Mouse (Mus musculus) spleen, adult 10 weeks (tissue): ENCODE data around the gene Olfr186. TPM values are rescaled to one million over a fixed set of nuclear protein-coding genes. Genes with fewer than 3 reads are reported as not detected.

Source experiments
- polyA plus RNA-seq: library from polyadenylated mRNA; stranded (reverse); fragments of 350-450 nt; fragmentation: Illumina TruSeq; extraction: RNeasy Lipid Tissue Mini Kit (QIAGEN cat#74804); gene quantifications from one replicate; pipeline ENCODE4 v1.2.3, GENCODE M21; 2015; ENCODE audit warnings: low replicate concordance; ENCODE audit not compliant: insufficient read depth

The Olfr186 gene
- not detected for polyA plus RNA-seq

DNA sequence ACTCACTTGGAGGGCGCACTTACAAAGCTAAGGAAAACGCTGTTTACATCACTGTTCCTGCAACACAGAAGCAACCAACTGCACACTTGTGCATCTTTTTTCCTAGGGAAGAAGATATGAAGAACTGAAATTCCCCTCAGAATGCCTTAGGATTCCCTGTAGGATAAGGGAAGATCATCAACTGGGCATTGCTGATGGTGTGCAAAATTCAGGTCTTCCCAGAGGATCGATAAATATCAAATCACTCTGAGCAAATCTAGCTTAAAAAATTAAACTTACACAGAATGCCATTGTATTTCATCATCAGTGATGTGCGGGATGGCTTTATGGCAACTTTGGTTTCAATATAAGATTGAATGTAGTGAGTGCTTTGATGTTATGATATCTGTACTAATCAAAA, at the start of gene Olfr186:
Olfr186 (minus strand) TSS at position 101 of the 400 bp plus-strand sequence.

DNA sequence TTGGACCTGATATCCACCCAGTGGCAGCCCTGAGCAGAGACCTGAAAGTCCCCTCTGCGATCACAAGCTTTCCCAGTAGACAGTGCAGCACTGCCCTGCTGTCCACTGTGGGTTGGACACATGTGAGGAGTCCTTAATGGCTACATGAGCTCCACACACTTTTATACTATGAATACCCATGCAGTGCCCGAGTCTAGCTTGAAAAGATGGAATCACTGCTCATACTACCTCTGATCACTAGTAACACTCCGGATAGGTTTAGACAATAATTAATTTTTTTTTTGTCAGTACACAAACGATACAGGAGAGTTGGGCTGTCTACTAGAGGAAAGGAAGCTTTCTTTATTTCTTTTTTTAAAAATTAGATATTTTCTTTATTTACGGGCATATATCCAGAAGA, 47.8 kb upstream of the Olfr186 start, which contains the start of gene Olfr190:
Olfr190 (minus strand) TSS at position 101 of the 400 bp plus-strand sequence.

DNA sequence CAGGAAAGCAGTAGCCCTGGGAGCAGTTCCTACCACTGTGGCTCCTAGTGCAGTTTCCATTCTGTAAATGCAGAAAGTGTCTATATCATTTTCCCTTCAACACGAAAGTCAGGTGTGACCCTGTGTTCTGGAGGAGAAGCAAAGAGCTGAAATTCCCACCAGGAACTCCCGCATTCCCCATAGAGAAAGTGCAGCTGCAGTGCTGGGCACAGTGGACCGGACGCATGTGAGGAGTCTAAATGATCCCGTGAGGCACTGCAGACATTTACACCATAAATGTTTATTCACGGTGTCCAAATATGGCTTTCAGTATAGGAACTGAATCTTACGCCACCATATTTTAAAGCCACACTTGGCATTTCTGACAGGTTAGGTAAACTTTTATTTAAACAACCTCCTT, 9.6 kb upstream of the Olfr186 start, which contains the start of gene Olfr187:
Olfr187 (minus strand) TSS at position 58 of the 400 bp plus-strand sequence.

DNA sequence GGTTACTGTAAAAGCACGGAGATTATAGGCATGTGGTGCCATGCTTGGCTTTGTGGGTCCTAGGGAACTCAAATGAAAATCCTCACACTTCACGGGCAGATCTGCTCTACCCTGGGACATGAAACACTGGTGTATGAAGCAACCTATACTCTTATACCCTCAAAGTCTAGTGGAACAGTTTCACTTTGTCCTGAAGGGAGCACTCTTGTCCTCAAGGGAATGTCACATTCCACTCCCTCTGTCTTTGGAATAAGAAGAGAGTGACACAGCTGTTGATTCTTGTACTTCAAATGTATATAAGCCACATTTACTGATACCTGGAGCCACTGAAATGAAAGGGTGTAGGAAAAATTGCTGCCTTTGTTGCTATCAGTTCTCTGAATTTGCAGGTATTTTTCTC, 35.0 kb downstream of the Olfr186 start, which contains the start of gene Olfr183:
Olfr183 (plus strand) TSS at position 301 of the 400 bp plus-strand sequence.

Other genes starting within 250 kb of the Olfr186 start
- gene Olfr173, start 230.0 kb downstream of the Olfr186 start, polyA plus RNA-seq = not detected
- gene Olfr175-ps1, start 203.5 kb downstream of the Olfr186 start, polyA plus RNA-seq = not detected
- gene Olfr177, start 155.5 kb downstream of the Olfr186 start, polyA plus RNA-seq = not detected
- not detected for gene Olfr178, start 138.2 kb downstream of the Olfr186 start, polyA plus RNA-seq
- gene Olfr181, start 101.5 kb downstream of the Olfr186 start, polyA plus RNA-seq = not detected
- gene Olfr180, start 100.9 kb downstream of the Olfr186 start, polyA plus RNA-seq = not detected
- gene Olfr183, start 34.9 kb downstream of the Olfr186 start, polyA plus RNA-seq = not detected
- not detected for gene Olfr187, start 9.5 kb upstream of the Olfr186 start, polyA plus RNA-seq
- not detected for gene Olfr190, start 47.7 kb upstream of the Olfr186 start, polyA plus RNA-seq
- gene Olfr191, start 59.5 kb upstream of the Olfr186 start, polyA plus RNA-seq = not detected
- gene Olfr193, start 81.6 kb upstream of the Olfr186 start, polyA plus RNA-seq = not detected
- not detected for gene Olfr194, start 90.8 kb upstream of the Olfr186 start, polyA plus RNA-seq
- not detected for gene Olfr195, start 116.8 kb upstream of the Olfr186 start, polyA plus RNA-seq
- gene Olfr196, start 140.2 kb upstream of the Olfr186 start, polyA plus RNA-seq = not detected
- gene Olfr198, start 173.2 kb upstream of the Olfr186 start, polyA plus RNA-seq = not detected
- not detected for gene Olfr199, start 189.5 kb upstream of the Olfr186 start, polyA plus RNA-seq
- gene Olfr201, start 242.3 kb upstream of the Olfr186 start, polyA plus RNA-seq = not detected